ENCODE assay signal across 8 mouse cellular contexts in genomic region chrX:7762921-7763197, GRCm38 (mm10). TPM values are rescaled to one million over a fixed set of nuclear protein-coding genes. Genes with fewer than 3 reads are reported as not detected.
DNase-seq lines count a peak whose midpoint lies in the region; ATAC-seq and TF ChIP-seq lines count a peak whose summit lies in the region.

No protein-coding gene starts in this region.

- peak overlapping the region; percentile 74 for H3K4me3 ChIP-seq in heart, embryonic 10.5 days
- peak overlapping the region; percentile 66 for H3K4me3 ChIP-seq in C2C12 (ENCODE audit: insufficient read depth, poor library complexity, severe bottlenecking)
- H3K4me3 ChIP-seq in forebrain, embryonic 10.5 days = peak overlapping the region; percentile 72
- peak overlapping the region; percentile 74 for H3K4me3 ChIP-seq in liver, embryonic 12.5 days

- H3K9me3 ChIP-seq in heart, embryonic 10.5 days = no peaks in the 10 kb centered on the region
- no peaks in the 10 kb centered on the region; the same call in 1 of the 2 replicates for H3K9me3 ChIP-seq in forebrain, embryonic 10.5 days
- no peaks in the 10 kb centered on the region for H3K9me3 ChIP-seq in liver, embryonic 12.5 days (replicated peaks)

- H3K79me3 ChIP-seq in C2C12 (ENCODE audit: low read depth) = peaks cover 21% of the 10 kb centered on the region

- peaks cover 11% of the 10 kb centered on the region; the same call in 1 of the 2 replicates for H3K4me1 ChIP-seq in heart, embryonic 10.5 days
- peaks cover 29% of the 10 kb centered on the region for H3K4me1 ChIP-seq in forebrain, embryonic 10.5 days
- peaks cover 41% of the 10 kb centered on the region for H3K4me1 ChIP-seq in liver, embryonic 12.5 days

- peak overlapping the region; percentile 83 for H3K4me2 ChIP-seq in liver, embryonic 12.5 days

- whole genome bisulfite sequencing in heart, embryonic 10.5 days = 19% methylated on average over 21 of the region's 21 CpGs
- WGBS in forebrain, embryonic 10.5 days = 13% methylated on average over 21 of the region's 21 CpGs
- WGBS in liver, embryonic 12.5 days (ENCODE audit: insufficient replicate concordance) = 3% methylated on average over 21 of the region's 21 CpGs

- peaks cover 42% of the 10 kb centered on the region for H3K79me2 ChIP-seq in C2C12 (ENCODE audit: control insufficient read depth, insufficient read depth)

- H3K27me3 ChIP-seq in heart, embryonic 10.5 days (ENCODE audit: insufficient read depth, poor library complexity, severe bottlenecking) = no peaks in the 10 kb centered on the region
- no peaks in the 10 kb centered on the region for H3K27me3 ChIP-seq in C2C12 (ENCODE audit: control insufficient read depth, insufficient read depth, insufficient read length)
- H3K27me3 ChIP-seq in forebrain, embryonic 10.5 days (ENCODE audit: poor library complexity, severe bottlenecking) = no peaks in the 10 kb centered on the region
- no peaks in the 10 kb centered on the region for H3K27me3 ChIP-seq in liver, embryonic 12.5 days (replicated peaks)

- H3K36me3 ChIP-seq in heart, embryonic 10.5 days = peaks cover 15% of the 10 kb centered on the region
- peaks cover 17% of the 10 kb centered on the region for H3K36me3 ChIP-seq in C2C12 (ENCODE audit: control insufficient read depth, insufficient read depth)
- peaks cover 17% of the 10 kb centered on the region for H3K36me3 ChIP-seq in forebrain, embryonic 10.5 days (replicated peaks)
- peaks cover 16% of the 10 kb centered on the region for H3K36me3 ChIP-seq in liver, embryonic 12.5 days

- peak; percentile 48 for ATAC-seq in liver, embryonic 12.5 days
- no peak for ATAC-seq in monocyte, adult 5-6 weeks (replicated peaks; ENCODE audit: insufficient number of reproducible peaks, low FRiP score, low TSS enrichment, poor library complexity, severe bottlenecking)

- peak overlapping the region; percentile 89 for H3K27ac ChIP-seq in heart, embryonic 10.5 days
- peak overlapping the region; percentile 84 for H3K27ac ChIP-seq in forebrain, embryonic 10.5 days
- H3K27ac ChIP-seq in liver, embryonic 12.5 days = peak overlapping the region; percentile 80

- no peak for DNase-seq in heart, embryonic 10.5 days (ENCODE audit: low spot score)
- no peak for DNase-seq in heart, postnatal 36 days
- DNase-seq in forebrain, embryonic 10.5 days (ENCODE audit: extremely low spot score, low spot score) = no peak
- DNase-seq in right cerebral cortex, adult 18-20 months = no peak
- no peak for DNase-seq in thymus, postnatal 25 days

- intact Hi-C loops in heart, postnatal 36 days (cut with DNase I) = loop anchor here (2.0 kb wide), 1 partner anchor 14 kb away; no protein-coding TSS in a partner anchor

- TF ChIP-seq CTCF in C2C12 (IDR thresholded peaks at IDR 0.05; ENCODE audit: control insufficient read depth, insufficient read depth, insufficient read length) = no peak

- peak overlapping the region; percentile 73 for H3K9ac ChIP-seq in liver, embryonic 12.5 days

- peak overlapping the region; percentile 97 for H3ac ChIP-seq in C2C12 (ENCODE audit: control insufficient read depth, insufficient read length, low read depth)

TF ChIP-seq in C2C12, 6 proteins besides CTCF, POLR2A, EP300 and RAD21:
- no peak for TF ChIP-seq USF1 (IDR thresholded peaks at IDR 0.05; ENCODE audit: low read depth)
- TF ChIP-seq MYOD1 (IDR thresholded peaks at IDR 0.05; ENCODE audit: control insufficient read depth, insufficient read length, low read depth) = no peak
- TF ChIP-seq FOSL1 (IDR thresholded peaks at IDR 0.05; ENCODE audit: insufficient read depth, low read length, poor library complexity, severe bottlenecking) = no peak
- TF ChIP-seq MYOG (IDR thresholded peaks at IDR 0.05; ENCODE audit: control insufficient read depth, extremely low read depth, insufficient read length) = no peak
- no peak for TF ChIP-seq MAX (IDR thresholded peaks at IDR 0.05)
- TF ChIP-seq CEBPB (IDR thresholded peaks at IDR 0.05; ENCODE audit: low read depth) = no peak

RNA-seq across cellular contexts. Expression of gene Tfe3, which starts 0.5 kb away (rescaled TPM):
- 22.7 and 23.2 TPM in 2 replicates for polyA plus RNA-seq in heart, embryonic 10.5 days (2016; fragmentation: Nextera tagmentation; extraction: Ambion mirVana)
- total RNA-seq in heart, postnatal 36 days (2021) = 10 to 100 TPM; 14.3 to 17.3 TPM
- 46.7 TPM for polyA plus RNA-seq in C2C12 (2012; fragmentation: generic; extraction: Trizol)
- polyA plus RNA-seq in forebrain, embryonic 10.5 days (2016; fragmentation: Nextera tagmentation; extraction: Ambion mirVana) = 25.3 and 29.3 TPM in 2 replicates
- 14.1 and 15.1 TPM in 2 replicates for polyA plus RNA-seq in liver, embryonic 12.5 days (2016; fragmentation: Nextera tagmentation; extraction: Ambion mirVana)
- total RNA-seq in monocyte, adult 5-6 weeks (2017) = 14.5 to 27.8 TPM (median 20.8 TPM) in 3 replicates

RNA-seq across cellular contexts. Expression of gene Ccdc120, which starts 12.2 kb away (rescaled TPM):
- polyA plus RNA-seq in heart, embryonic 10.5 days (2016; fragmentation: Nextera tagmentation; extraction: Ambion mirVana) = 8.6 and 11.7 TPM in 2 replicates
- total RNA-seq in heart, postnatal 36 days (2021) = 1 to 10 TPM in 1 of 2 experiments, under 1 TPM in 1; 0.42 to 1.8 TPM
- polyA plus RNA-seq in C2C12 (2012; fragmentation: generic; extraction: Trizol) = 9.4 TPM
- polyA plus RNA-seq in forebrain, embryonic 10.5 days (2016; fragmentation: Nextera tagmentation; extraction: Ambion mirVana) = 14.5 and 19.3 TPM in 2 replicates
- 2.6 and 3.2 TPM in 2 replicates for polyA plus RNA-seq in liver, embryonic 12.5 days (2016; fragmentation: Nextera tagmentation; extraction: Ambion mirVana)
- total RNA-seq in monocyte, adult 5-6 weeks (2017) = not detected in 3 replicates

RNA-seq across cellular contexts. Expression of gene Gripap1, which starts 26.7 kb away (rescaled TPM):
- 35.4 and 37.6 TPM in 2 replicates for polyA plus RNA-seq in heart, embryonic 10.5 days (2016; fragmentation: Nextera tagmentation; extraction: Ambion mirVana)
- 10 to 100 TPM; 25.1 to 25.4 TPM for total RNA-seq in heart, postnatal 36 days (2021)
- 17.9 TPM for polyA plus RNA-seq in C2C12 (2012; fragmentation: generic; extraction: Trizol)
- 45.6 TPM in 2 replicates for polyA plus RNA-seq in forebrain, embryonic 10.5 days (2016; fragmentation: Nextera tagmentation; extraction: Ambion mirVana)
- 36.8 and 39.1 TPM in 2 replicates for polyA plus RNA-seq in liver, embryonic 12.5 days (2016; fragmentation: Nextera tagmentation; extraction: Ambion mirVana)
- total RNA-seq in monocyte, adult 5-6 weeks (2017) = 67.2 to 156 TPM (median 123 TPM) in 3 replicates

RNA-seq across cellular contexts. Expression of gene Praf2, which starts 34.6 kb away (rescaled TPM):
- polyA plus RNA-seq in heart, embryonic 10.5 days (2016; fragmentation: Nextera tagmentation; extraction: Ambion mirVana) = 47.7 and 61.2 TPM in 2 replicates
- total RNA-seq in heart, postnatal 36 days (2021) = 1 to 10 TPM; 5.4 to 5.7 TPM
- 93.9 TPM for polyA plus RNA-seq in C2C12 (2012; fragmentation: generic; extraction: Trizol)
- 76.5 and 78.4 TPM in 2 replicates for polyA plus RNA-seq in forebrain, embryonic 10.5 days (2016; fragmentation: Nextera tagmentation; extraction: Ambion mirVana)
- polyA plus RNA-seq in liver, embryonic 12.5 days (2016; fragmentation: Nextera tagmentation; extraction: Ambion mirVana) = 13.0 and 13.4 TPM in 2 replicates
- 6.3 to 9.0 TPM (median 6.8 TPM) in 3 replicates for total RNA-seq in monocyte, adult 5-6 weeks (2017)

RNA-seq across cellular contexts. Expression of gene Gm45208, which starts 40.8 kb away (rescaled TPM):
- polyA plus RNA-seq in heart, embryonic 10.5 days (2016; fragmentation: Nextera tagmentation; extraction: Ambion mirVana) = 0.39 TPM in 1 of 2 replicates, not detected in the other
- total RNA-seq in heart, postnatal 36 days (2021) = under 1 TPM in 1 of 2 experiments, not detected in 1; 0.68 TPM
- polyA plus RNA-seq in C2C12 (2012; fragmentation: generic; extraction: Trizol) = 0.22 TPM
- polyA plus RNA-seq in forebrain, embryonic 10.5 days (2016; fragmentation: Nextera tagmentation; extraction: Ambion mirVana) = 0.47 TPM in 1 of 2 replicates, not detected in the other
- not detected in 2 replicates for polyA plus RNA-seq in liver, embryonic 12.5 days (2016; fragmentation: Nextera tagmentation; extraction: Ambion mirVana)
- 0.75 TPM in 1 of 3 replicates, not detected in the others for total RNA-seq in monocyte, adult 5-6 weeks (2017)
